Mouse (Mus musculus) Patski (cell line): ENCODE measurements at regions not wholly inside any gene's neighbourhood (a gene's known extent, or its start where the extent isn't known, plus 50 kb on each side); places are given as distances from the start of the nearest gene placed in this dataset.
A peak's percentile ranks its signal among the peaks of the same experiment; 100 is the strongest.

Experiments
- ATAC-seq: fragments of 100-300 bp; one replicate; pipeline ENCODE4 v1.8.0; 2021
- CTCF ChIA-PET: fragments of 350-600 bp; sonication (Branson Sonifier 250); formaldehyde crosslinking; loops from one replicate; lab custom pipeline; 2022; ENCODE audit warnings: inconsistent platforms; lab: Charles Lee
- POLR2A ChIA-PET: fragments of 350-600 bp; sonication (Branson Sonifier 250); formaldehyde crosslinking; loops from one replicate; lab custom pipeline; 2022; ENCODE audit warnings: antibody characterized with exemption, inconsistent platforms; lab: Charles Lee
- DNase-seq: peaks from one replicate; pipeline ENCODE4 v3.0.0-alpha.2; 2011; ENCODE audit warnings: low read depth, low spot score
- H3K27me3 ChIP-seq: fragments of 371-371 bp; one replicate; pipeline ENCODE4 v1.5.1; 2021
- CTCF ChIP-seq: fragments of 100-300 bp; IDR thresholded peaks from one replicate; pipeline ENCODE4 v1.5.1; 2021
- in situ Hi-C: fragments of 300-500 bp; cut with MboI; formaldehyde crosslinking; loops from 3 replicates; pipeline ENCODE4 v1.11.1; 2018; ENCODE audit warnings: low pct_unique_long_range_greater_than_20kb, mixed read lengths

DNA sequence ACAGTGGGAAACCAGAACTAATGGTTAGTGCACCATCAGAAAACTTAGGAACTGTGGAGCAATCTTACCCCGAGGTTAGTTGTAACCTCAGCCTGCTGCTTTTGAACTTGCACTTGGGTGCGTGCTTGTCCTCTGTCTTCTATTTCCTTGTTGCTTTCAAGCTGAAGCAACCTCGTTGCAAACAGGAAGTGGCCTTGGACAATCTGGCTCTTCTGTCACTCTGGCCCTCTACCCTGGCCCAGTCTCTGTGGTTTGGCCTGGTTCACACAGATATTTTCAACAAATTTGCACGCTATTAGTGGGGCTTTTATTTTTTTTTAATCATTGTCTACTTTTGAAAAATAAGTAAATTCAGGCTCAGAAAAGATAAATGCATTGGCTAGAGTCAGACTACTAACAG is 109.0 kb downstream of the Adamts15 start:
- in situ Hi-C loops, result no loop called here
- ATAC-seq, result no peak
- DNase-seq, result no peak
- no peak for TF ChIP-seq CTCF
- ChIA-PET POLR2A (no interaction called here), CTCF (no interaction called here)
- no peaks in the 10 kb centered on the region for H3K27me3 ChIP-seq

DNA sequence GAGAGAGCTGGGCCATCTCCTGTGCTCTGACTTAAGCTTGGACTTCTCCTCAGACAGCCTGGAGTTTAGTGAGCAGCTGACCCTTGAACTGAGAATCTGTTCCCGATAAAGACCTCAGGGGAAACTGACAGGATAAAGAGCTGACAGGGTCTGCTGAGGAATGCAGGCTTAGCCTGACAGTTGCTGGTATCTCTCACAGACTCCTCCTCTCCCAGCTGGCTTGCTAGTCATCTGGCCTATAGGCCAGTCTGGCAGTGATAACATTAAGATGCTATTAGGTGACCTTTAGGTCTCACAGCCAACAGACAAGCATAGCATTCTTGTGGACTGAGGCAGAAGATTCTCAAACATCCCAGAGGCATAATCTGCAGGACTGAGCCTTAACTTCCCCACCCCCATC is 111.4 kb downstream of the Adamts15 start:
- ATAC-seq (no peak), DNase-seq (no peak)
- TF ChIP-seq CTCF, result no peak
- H3K27me3 ChIP-seq, result no peaks in the 10 kb centered on the region
- ChIA-PET POLR2A (no interaction called here), CTCF (interaction anchor here (1.2 to 1.4 kb wide), 2 partner anchors 15 to 330 kb away, joined by 3 to 4 read pairs; no protein-coding TSS in a partner anchor)
- in situ Hi-C loops, result no loop called here

DNA sequence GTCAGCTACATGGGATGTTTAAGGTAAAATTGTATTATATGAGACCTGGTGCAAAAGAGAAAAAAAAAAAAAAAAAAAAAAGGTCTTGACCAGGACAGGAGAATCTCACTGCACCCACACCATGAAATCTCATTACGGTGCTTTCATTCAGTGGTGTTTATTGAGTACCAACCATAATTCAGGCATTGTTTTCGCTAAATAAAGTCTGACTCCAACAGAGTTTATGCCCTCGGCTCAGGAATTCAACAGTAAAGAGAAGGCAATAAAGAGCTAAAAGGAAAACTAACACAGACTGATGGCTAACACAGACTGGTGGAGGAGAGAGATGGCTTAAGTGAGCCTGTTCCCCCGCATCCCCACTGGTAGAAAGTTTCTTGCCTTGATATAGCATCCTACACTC is 112.0 kb downstream of the Adamts15 start:
- no peak for TF ChIP-seq CTCF
- no peaks in the 10 kb centered on the region for H3K27me3 ChIP-seq
- ATAC-seq (no peak), DNase-seq (no peak)
- ChIA-PET CTCF (interaction anchor here (0.9 kb wide), 1 partner anchor 21 kb away, joined by 3 read pairs; no protein-coding TSS in a partner anchor), POLR2A (interaction anchor here (0.6 kb wide), 1 partner anchor 47 kb away, joined by 3 read pairs; no protein-coding TSS in a partner anchor)
- in situ Hi-C loops, result no loop called here

DNA sequence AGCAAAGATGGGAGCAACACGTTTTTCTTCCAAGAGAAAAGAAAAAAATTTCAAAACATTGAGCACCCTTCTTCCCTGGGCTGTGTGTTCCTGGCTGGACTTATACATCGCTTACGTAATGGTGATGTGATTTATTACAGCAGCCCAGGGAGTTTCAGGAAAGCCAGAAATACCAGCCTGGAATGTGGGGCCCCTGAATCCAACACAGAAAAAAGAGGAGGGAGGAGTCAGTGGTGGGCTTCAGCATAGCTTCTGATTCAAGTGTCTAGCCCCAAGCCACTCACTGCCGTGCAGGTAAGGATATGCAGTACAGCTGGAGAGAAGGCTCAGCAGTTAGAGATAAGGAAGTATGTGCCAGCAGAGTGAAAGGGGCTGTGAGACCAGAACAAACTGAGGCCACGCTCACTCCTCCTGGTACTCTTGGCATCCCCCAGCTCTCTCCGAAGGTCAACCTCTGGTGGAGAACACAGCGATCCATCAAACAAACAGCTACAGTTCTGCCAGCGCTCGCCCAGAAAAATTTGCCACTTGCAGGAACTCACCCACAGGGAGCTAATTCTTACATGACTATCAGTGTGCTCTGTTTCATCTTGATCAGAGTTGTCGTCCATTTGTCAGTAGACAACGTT is 113.3 kb downstream of the Adamts15 start:
- ChIA-PET POLR2A (no interaction called here), CTCF (interaction anchor here (0.9 kb wide), 1 partner anchor 23 kb away, joined by 3 read pairs; no protein-coding TSS in a partner anchor)
- DNase-seq (no peak), ATAC-seq (no peak)
- no peaks in the 10 kb centered on the region for H3K27me3 ChIP-seq
- in situ Hi-C loops, result no loop called here
- no peak for TF ChIP-seq CTCF

- DNase-seq, result no peak
- ATAC-seq, result no peak
- ChIA-PET POLR2A (no interaction called here), CTCF (interaction anchor here (1.1 kb wide), 2 partner anchors 11 to 89 kb away, joined by 3 to 4 read pairs; no protein-coding TSS in a partner anchor)
- in situ Hi-C loops, result no loop called here
- H3K27me3 ChIP-seq, result no peaks in the 10 kb centered on the region
- TF ChIP-seq CTCF, result no peak
These were observed 118.3 kb downstream of the Adamts15 start for GRCm38 (mm10) chr9:30803755-30804532.

DNA sequence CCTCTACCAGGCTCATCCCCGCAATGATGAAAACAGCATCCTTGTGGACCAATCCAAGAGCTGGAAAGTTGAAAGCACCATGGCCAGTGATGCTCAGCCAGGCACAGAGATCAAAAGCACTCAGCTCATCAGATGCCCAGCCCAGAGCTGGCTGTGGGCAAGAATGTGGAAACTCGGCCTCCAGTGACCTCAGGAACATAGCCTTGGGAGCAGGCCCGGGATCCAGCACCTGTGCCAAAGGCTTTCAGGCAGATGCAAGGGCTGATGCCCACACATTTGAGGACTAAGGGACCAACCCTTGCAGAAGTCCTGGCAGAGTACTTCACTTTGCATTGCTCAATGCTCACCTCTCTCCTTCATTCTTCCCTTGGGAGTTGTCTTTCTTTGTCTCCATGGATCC is 119.4 kb downstream of the Adamts15 start:
- DNase-seq, result no peak

DNA sequence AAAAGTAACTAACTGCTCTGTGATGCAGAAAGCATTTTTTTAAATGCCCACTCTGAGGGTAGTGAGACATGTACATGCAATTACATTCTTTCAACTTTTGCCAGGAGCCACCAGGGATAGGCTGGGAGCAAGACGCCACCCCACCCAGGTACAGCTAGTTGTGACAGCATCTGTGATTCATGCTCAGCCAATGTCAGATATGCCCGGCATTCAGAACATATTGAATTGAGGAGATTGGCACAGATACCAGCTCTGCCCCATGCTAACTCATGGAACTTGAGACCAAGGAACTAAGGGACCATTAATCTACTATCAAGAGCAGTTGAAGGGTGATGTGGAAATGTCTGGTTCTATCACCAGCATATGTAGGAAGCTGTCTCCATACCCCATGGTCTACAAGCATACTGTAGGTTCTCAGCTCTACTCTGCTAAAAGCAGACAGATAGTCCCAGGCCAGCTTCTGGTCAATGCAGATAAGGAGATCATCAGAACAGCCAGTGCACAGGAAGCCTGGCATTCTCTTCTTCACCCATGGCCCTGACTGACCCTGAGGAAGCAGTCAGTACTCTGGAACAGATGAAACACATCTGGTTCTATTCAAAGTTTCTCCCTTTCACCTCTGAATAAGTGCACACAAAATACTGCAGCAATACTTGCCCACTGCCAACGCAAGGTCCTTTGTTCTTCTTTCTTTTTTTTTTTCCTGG is 127.4 kb downstream of the Adamts15 start:
- DNase-seq, result peak; percentile 15
- ATAC-seq, result peak; percentile 80
- no peaks in the 10 kb centered on the region for H3K27me3 ChIP-seq
- no peak for TF ChIP-seq CTCF
- in situ Hi-C loops, result no loop called here
- POLR2A ChIA-PET, result no interaction called here
- CTCF ChIA-PET, result interaction anchor here (1.0 to 1.3 kb wide), 2 partner anchors 8 to 12 kb away, joined by 3 read pairs; no protein-coding TSS in a partner anchor

More for the DNA sequence above, 119.4 kb downstream of the Adamts15 start:
- ChIA-PET CTCF (interaction anchor here (1.1 kb wide), 1 partner anchor 12 kb away, joined by 4 read pairs; no protein-coding TSS in a partner anchor), POLR2A (no interaction called here)
- H3K27me3 ChIP-seq, result no peaks in the 10 kb centered on the region
- in situ Hi-C loops, result no loop called here
- no peak for ATAC-seq
- TF ChIP-seq CTCF, result no peak

GRCm38 (mm10) chr9:30781221-30781620 is 141.0 kb downstream of the Adamts15 start:
- CTCF ChIA-PET, result no interaction called here
- DNase-seq, result no peak

DNA sequence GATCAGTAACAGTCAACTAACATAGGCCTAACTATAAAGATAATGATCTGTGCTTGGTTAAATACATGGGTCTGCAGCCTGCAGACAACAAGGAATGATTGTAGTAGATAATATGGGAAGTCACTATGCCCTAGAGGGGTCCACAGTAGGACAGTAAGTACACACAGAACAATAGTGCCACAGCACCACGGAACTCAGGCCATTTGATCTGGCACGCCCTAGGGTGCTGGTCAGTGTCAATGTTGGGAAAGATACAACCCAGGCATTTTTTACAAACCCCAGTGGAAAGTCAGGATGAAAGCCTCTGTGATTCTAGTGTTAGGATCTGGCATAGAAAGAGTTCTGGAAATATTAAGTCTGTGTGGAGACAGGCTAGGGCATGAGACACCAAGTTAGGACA is 144.4 kb downstream of the Adamts15 start:
- TF ChIP-seq CTCF, result no peak
- ATAC-seq (no peak), DNase-seq (no peak)
- H3K27me3 ChIP-seq, result no peaks in the 10 kb centered on the region
- ChIA-PET POLR2A (interaction anchor here (1.3 kb wide), 1 partner anchor 16 kb away, joined by 9 read pairs; no protein-coding TSS in a partner anchor), CTCF (no interaction called here)
- in situ Hi-C loops, result no loop called here

More at GRCm38 (mm10) chr9:30781221-30781620, 141.0 kb downstream of the Adamts15 start:
- in situ Hi-C loops, result no loop called here
- POLR2A ChIA-PET, result no interaction called here
- no peak for ATAC-seq
- no peaks in the 10 kb centered on the region for H3K27me3 ChIP-seq
- TF ChIP-seq CTCF, result no peak

DNA sequence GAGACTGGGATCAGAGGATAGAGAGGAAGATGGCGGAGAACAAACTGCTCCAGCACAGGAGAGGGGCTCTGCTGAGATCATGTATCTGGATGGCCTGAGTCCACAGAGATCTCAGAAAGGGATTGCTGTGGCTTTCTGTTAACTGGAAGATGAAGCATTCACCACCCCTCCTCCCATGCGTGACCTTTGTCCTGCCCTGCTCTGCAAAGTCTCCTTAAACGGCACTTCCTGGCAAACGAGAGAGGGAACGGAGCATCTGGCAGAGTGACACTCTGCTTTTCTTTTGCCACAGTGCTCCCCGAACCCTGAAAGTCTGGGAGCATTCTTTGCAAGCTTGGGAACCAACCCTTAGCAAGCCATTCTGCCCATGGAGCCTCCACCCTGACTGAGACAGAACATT is 147.1 kb downstream of the Adamts15 start:
- H3K27me3 ChIP-seq, result no peaks in the 10 kb centered on the region
- ATAC-seq (no peak), DNase-seq (no peak)
- no peak for TF ChIP-seq CTCF
- CTCF ChIA-PET, result interaction anchor here (1.2 kb wide), 1 partner anchor 12 kb away, joined by 3 read pairs; no protein-coding TSS in a partner anchor
- POLR2A ChIA-PET, result no interaction called here
- in situ Hi-C loops, result no loop called here
